Comparison of ENCODE assay signal across 8 mouse cellular contexts in the genomic region with DNA sequence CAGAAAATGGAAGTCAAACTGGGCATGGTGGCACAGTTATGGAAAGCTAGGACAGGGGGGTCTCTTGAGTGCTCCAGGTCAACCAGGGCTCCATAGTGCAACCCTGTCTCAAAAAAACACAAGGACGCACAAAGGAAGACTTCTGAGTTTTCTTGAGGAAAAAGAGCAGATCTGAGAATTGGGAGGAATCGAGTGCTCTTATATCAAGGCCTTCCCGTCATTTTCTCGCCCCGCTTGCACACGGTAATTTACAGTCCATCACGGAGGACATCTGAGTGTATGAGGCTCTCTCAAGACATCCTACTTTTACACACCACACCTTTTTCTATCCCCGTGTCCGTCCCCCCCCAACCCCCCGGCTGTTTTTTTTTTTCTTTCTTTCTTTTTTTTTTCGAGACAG. TPM values are rescaled to one million over a fixed set of nuclear protein-coding genes. Genes with fewer than 3 reads are reported as not detected.
DNase-seq lines count a peak whose midpoint lies in the region; ATAC-seq and TF ChIP-seq lines count a peak whose summit lies in the region.

No protein-coding gene starts in this region.

- TF ChIP-seq CTCF in left cerebral cortex, adult 2 months (IDR thresholded peaks at IDR 0.05), result no peak
- TF ChIP-seq CTCF in brain, embryonic 14.5 days (IDR thresholded peaks at IDR 0.05; ENCODE audit: borderline replicate concordance, extremely low read depth, insufficient read depth, insufficient read length), result no peak

- no peak for ATAC-seq in hindbrain, embryonic 16.5 days
- no peak for ATAC-seq in neural tube, embryonic 12.5 days (ENCODE audit: low FRiP score, low read depth)

- H3K9ac ChIP-seq in hindbrain, embryonic 16.5 days (ENCODE audit: low read depth, low read length), result no peak overlapping the region
- H3K9ac ChIP-seq in neural tube, embryonic 12.5 days, result 0 out of 2 replicates have a peak overlapping the region, but pooled peaks have one; percentile 87

- no peak overlapping the region for H3K27ac ChIP-seq in left cerebral cortex, adult 2 months
- H3K27ac ChIP-seq in hindbrain, embryonic 16.5 days (ENCODE audit: low read depth, low read length), result peak overlapping the region; percentile 96; the same call in 1 of the 2 replicates
- H3K27ac ChIP-seq in neural tube, embryonic 12.5 days, result no peak overlapping the region

- H3K4me2 ChIP-seq in hindbrain, embryonic 16.5 days (ENCODE audit: low read length), result peak overlapping the region; percentile 90
- H3K4me2 ChIP-seq in neural tube, embryonic 12.5 days (replicated peaks), result peak overlapping the region; percentile 80

- intact Hi-C loops in left cerebral cortex, adult 2 months (cut with DNase I), result loop anchor here (2.0 kb wide), 2 partner anchors 23 to 87 kb away; a partner anchor contains a TSS
- intact Hi-C loops in left cerebral cortex, postnatal 25 days (cut with DNase I), result loop anchor here (2.0 to 5.0 kb wide), 2 partner anchors 21 to 85 kb away; no protein-coding TSS in a partner anchor
- intact Hi-C loops in left cerebral cortex, postnatal 36 days (cut with DNase I), result loop anchor here (5.0 kb wide), 1 partner anchor 85 kb away; no protein-coding TSS in a partner anchor
- intact Hi-C loops in left cerebral cortex, postnatal 14 days (cut with DNase I), result no loop called here

- no peak for TF ChIP-seq POLR2A in brain, embryonic 14.5 days (IDR thresholded peaks at IDR 0.05; ENCODE audit: borderline replicate concordance, extremely low read depth, insufficient read depth, insufficient read length, poor library complexity, severe bottlenecking)

- peak overlapping the region; percentile 75 for H3K4me3 ChIP-seq in left cerebral cortex, adult 2 months
- H3K4me3 ChIP-seq in hindbrain, embryonic 16.5 days (ENCODE audit: low read length), result peak overlapping the region; percentile 79
- peak overlapping the region; percentile 68 for H3K4me3 ChIP-seq in neural tube, embryonic 12.5 days

- DNase-seq in left cerebral cortex, adult 2 months (ENCODE audit: extremely low spot score in 1 of 2, low spot score in 2 of 2), result no peak
- no peak for DNase-seq in left cerebral cortex, postnatal 25 days (ENCODE audit: low spot score in 2 of 2)
- DNase-seq in brain, embryonic 14.5 days (ENCODE audit: low read depth), result peak; percentile 23
- no peak for DNase-seq in left cerebral cortex, postnatal 36 days (ENCODE audit: low spot score in 2 of 2)
- no peak for DNase-seq in left cerebral cortex, postnatal 14 days (ENCODE audit: low spot score in 2 of 2)
- DNase-seq in kidney, adult 9 months, result no peak

- no peaks in the 10 kb centered on the region for H3K9me3 ChIP-seq in hindbrain, embryonic 16.5 days (ENCODE audit: control insufficient read depth, low read length)
- no peaks in the 10 kb centered on the region for H3K9me3 ChIP-seq in neural tube, embryonic 12.5 days

- no peaks in the 10 kb centered on the region for H3K27me3 ChIP-seq in hindbrain, embryonic 16.5 days (replicated peaks; ENCODE audit: control insufficient read depth, insufficient read depth, low read length)
- H3K27me3 ChIP-seq in neural tube, embryonic 12.5 days (replicated peaks), result no peaks in the 10 kb centered on the region

- H3K4me1 ChIP-seq in hindbrain, embryonic 16.5 days (ENCODE audit: control insufficient read depth, insufficient read depth, low read depth, low read length), result peaks cover 9% of the 10 kb centered on the region
- peaks cover 7% of the 10 kb centered on the region for H3K4me1 ChIP-seq in neural tube, embryonic 12.5 days

- no peaks in the 10 kb centered on the region for H3K36me3 ChIP-seq in hindbrain, embryonic 16.5 days (ENCODE audit: control insufficient read depth, insufficient read depth, low read length)
- H3K36me3 ChIP-seq in neural tube, embryonic 12.5 days, result peaks cover 3% of the 10 kb centered on the region; the same call in 1 of the 2 replicates

- 64% methylated on average over 11 of the region's 11 CpGs for WGBS in hindbrain, embryonic 16.5 days
- WGBS in neural tube, embryonic 12.5 days, result 59% methylated on average over 11 of the region's 11 CpGs

RNA-seq across cellular contexts. Expression of a gene that starts 0.5 kb away (rescaled TPM):
- 10 to 100 TPM; 43.2 to 50.3 TPM for total RNA-seq in left cerebral cortex, adult 2 months (2021)
- total RNA-seq in left cerebral cortex, postnatal 25 days (2021), result 10 to 100 TPM; 48.7 to 51.7 TPM
- 64.4 and 78.7 TPM in 2 replicates for polyA plus RNA-seq in brain, embryonic 14.5 days (2012; rRNA removed)
- 72.7 and 85.8 TPM in 2 replicates for polyA plus RNA-seq in hindbrain, embryonic 16.5 days (2015; fragmentation: Nextera tagmentation; extraction: Ambion mirVana)
- polyA plus RNA-seq in neural tube, embryonic 12.5 days (2016; fragmentation: Nextera tagmentation; extraction: Ambion mirVana), result 70.5 and 83.8 TPM in 2 replicates
- 10 to 100 TPM; 42.6 to 46.5 TPM for total RNA-seq in left cerebral cortex, postnatal 36 days (2021)
- total RNA-seq in left cerebral cortex, postnatal 14 days (2021), result 10 to 100 TPM; 44.0 to 46.4 TPM

RNA-seq across cellular contexts. Expression of a gene that starts 22.6 kb away (rescaled TPM):
- 10 to 100 TPM; 30.9 to 42.1 TPM for total RNA-seq in left cerebral cortex, adult 2 months (2021)
- total RNA-seq in left cerebral cortex, postnatal 25 days (2021), result 10 to 100 TPM; 44.6 to 46.9 TPM
- 37.8 and 53.1 TPM in 2 replicates for polyA plus RNA-seq in brain, embryonic 14.5 days (2012; rRNA removed)
- polyA plus RNA-seq in hindbrain, embryonic 16.5 days (2015; fragmentation: Nextera tagmentation; extraction: Ambion mirVana), result 43.0 and 45.2 TPM in 2 replicates
- 93.7 and 98.4 TPM in 2 replicates for polyA plus RNA-seq in neural tube, embryonic 12.5 days (2016; fragmentation: Nextera tagmentation; extraction: Ambion mirVana)
- 10 to 100 TPM; 37.4 to 42.5 TPM for total RNA-seq in left cerebral cortex, postnatal 36 days (2021)
- 10 to 100 TPM; 74.1 to 81.2 TPM for total RNA-seq in left cerebral cortex, postnatal 14 days (2021)

RNA-seq across cellular contexts. Expression of a gene that starts 42.1 kb away (rescaled TPM):
- 10 to 100 TPM; 17.4 to 20.4 TPM for total RNA-seq in left cerebral cortex, adult 2 months (2021)
- 10 to 100 TPM; 15.2 to 16.8 TPM for total RNA-seq in left cerebral cortex, postnatal 25 days (2021)
- 22.8 and 28.5 TPM in 2 replicates for polyA plus RNA-seq in brain, embryonic 14.5 days (2012; rRNA removed)
- 43.8 and 43.9 TPM in 2 replicates for polyA plus RNA-seq in hindbrain, embryonic 16.5 days (2015; fragmentation: Nextera tagmentation; extraction: Ambion mirVana)
- polyA plus RNA-seq in neural tube, embryonic 12.5 days (2016; fragmentation: Nextera tagmentation; extraction: Ambion mirVana), result 29.6 and 30.8 TPM in 2 replicates
- total RNA-seq in left cerebral cortex, postnatal 36 days (2021), result 10 to 100 TPM; 16.6 TPM
- 10 to 100 TPM; 15.3 to 17.7 TPM for total RNA-seq in left cerebral cortex, postnatal 14 days (2021)
